Mouse (Mus musculus): ENCODE measurements around the gene Galnt6. TPM values are rescaled to one million over a fixed set of nuclear protein-coding genes. Genes with fewer than 3 reads are reported as not detected.

Gene Galnt6
- polyA plus RNA-seq, 1 experiment: 0.22 TPM

GRCm38 (mm10) chr15:100699386-100699785, 29.8 kb downstream of the Galnt6 start:
- DNase-seq (ENCODE audit: low read depth): no peak
- TF ChIP-seq CTCF (IDR thresholded peaks at IDR 0.05; ENCODE audit: borderline replicate concordance, extremely low read depth, insufficient read depth, insufficient read length) (no peak), POLR2A (IDR thresholded peaks at IDR 0.05; ENCODE audit: borderline replicate concordance, extremely low read depth, insufficient read depth, insufficient read length, poor library complexity, severe bottlenecking) (no peak)

DNA sequence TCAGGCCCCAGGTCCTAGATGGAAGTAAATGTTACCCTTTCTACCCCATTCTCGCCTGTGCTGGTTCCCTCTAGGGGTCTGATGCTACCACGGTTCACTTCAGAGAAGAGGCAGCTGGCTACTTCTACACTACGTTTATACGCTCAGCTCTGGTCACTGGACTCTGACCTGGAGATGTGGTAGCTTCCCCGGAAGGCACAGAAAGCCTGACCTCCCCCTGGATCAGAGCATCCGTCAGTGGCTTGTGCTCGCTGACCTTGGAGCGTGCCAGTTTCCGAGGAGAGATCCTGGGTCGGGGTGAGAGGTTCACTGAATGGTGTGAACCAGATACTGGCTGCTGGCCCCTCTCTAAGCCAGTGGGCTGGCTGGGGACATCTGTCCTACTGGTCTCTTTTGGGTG, 31.1 kb downstream of the Galnt6 start:
- TF ChIP-seq POLR2A (IDR thresholded peaks at IDR 0.05; ENCODE audit: borderline replicate concordance, extremely low read depth, insufficient read depth, insufficient read length, poor library complexity, severe bottlenecking): no peak
- no peak for TF ChIP-seq CTCF (IDR thresholded peaks at IDR 0.05; ENCODE audit: borderline replicate concordance, extremely low read depth, insufficient read depth, insufficient read length)
- no peak for DNase-seq (ENCODE audit: low read depth)

GRCm38 (mm10) chr15:100694406-100694805, 34.8 kb downstream of the Galnt6 start:
- no peak for DNase-seq (ENCODE audit: low read depth)
- no peak for TF ChIP-seq POLR2A (IDR thresholded peaks at IDR 0.05; ENCODE audit: borderline replicate concordance, extremely low read depth, insufficient read depth, insufficient read length, poor library complexity, severe bottlenecking)
- no peak for TF ChIP-seq CTCF (IDR thresholded peaks at IDR 0.05; ENCODE audit: borderline replicate concordance, extremely low read depth, insufficient read depth, insufficient read length)

DNA sequence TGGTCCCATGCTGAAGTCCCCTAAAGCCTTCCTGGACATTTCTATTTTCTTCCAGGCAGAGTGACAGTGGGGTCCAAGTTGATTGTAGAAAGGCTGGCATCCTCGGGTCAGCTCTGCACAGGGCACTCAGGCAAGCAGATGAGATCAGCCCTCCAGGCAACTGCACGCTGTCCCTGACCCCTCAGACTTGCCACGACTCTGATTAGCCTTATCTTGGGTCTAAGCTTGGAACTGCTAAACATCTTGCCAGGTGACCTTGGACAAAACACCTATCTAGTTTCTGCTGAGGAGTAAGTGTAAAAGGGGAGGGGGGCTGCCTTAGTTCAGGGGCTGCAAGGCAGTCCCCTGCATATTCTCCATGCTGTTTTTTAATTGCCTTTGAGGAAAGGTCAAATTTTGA, 37.2 kb downstream of the Galnt6 start:
- TF ChIP-seq POLR2A (IDR thresholded peaks at IDR 0.05; ENCODE audit: borderline replicate concordance, extremely low read depth, insufficient read depth, insufficient read length, poor library complexity, severe bottlenecking) (no peak), CTCF (IDR thresholded peaks at IDR 0.05; ENCODE audit: borderline replicate concordance, extremely low read depth, insufficient read depth, insufficient read length) (no peak)

DNA sequence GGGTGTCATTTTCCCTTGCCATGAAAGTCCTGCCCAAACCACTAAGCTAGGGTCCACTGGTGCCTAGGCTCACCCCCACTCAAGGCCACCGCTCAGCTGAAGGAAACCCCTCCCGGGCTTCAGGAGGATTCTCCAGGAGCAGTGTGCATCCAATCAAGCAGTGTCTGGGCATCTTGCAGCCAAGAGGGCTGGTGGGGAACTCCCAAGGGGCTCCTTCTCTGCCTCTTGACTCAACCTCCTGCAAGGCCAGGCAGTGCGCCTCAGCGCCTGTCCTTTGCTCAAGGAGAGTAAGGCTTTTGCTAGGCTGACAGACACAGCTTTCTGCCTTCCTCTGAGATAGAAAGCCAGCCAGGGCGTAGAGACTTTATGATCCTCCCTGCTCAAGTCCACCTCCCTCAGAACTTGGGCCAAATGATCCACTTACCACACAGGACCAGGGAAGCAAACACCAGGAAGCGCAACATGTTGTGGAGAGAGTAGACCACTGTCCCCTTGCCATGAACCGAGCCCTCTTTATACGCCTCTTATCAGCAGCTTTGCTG, 41.7 kb downstream of the Galnt6 start, which contains the start of gene Cela1:
Gene Cela1, minus strand, starts transcription at position 492 of the 542 bp plus-strand sequence.
- no peak for DNase-seq (ENCODE audit: low read depth)
- TF ChIP-seq POLR2A (IDR thresholded peaks at IDR 0.05; ENCODE audit: borderline replicate concordance, extremely low read depth, insufficient read depth, insufficient read length, poor library complexity, severe bottlenecking): no peak
- TF ChIP-seq CTCF (IDR thresholded peaks at IDR 0.05; ENCODE audit: borderline replicate concordance, extremely low read depth, insufficient read depth, insufficient read length): no peak

More for the DNA sequence above, 37.2 kb downstream of the Galnt6 start:
- no peak for DNase-seq (ENCODE audit: low read depth)

GRCm38 (mm10) chr15:100686989-100687388, 42.2 kb downstream of the Galnt6 start:
- no peak for DNase-seq (ENCODE audit: low read depth)
- TF ChIP-seq POLR2A (IDR thresholded peaks at IDR 0.05; ENCODE audit: borderline replicate concordance, extremely low read depth, insufficient read depth, insufficient read length, poor library complexity, severe bottlenecking): no peak

- no peak for DNase-seq (ENCODE audit: low read depth)
- TF ChIP-seq CTCF (IDR thresholded peaks at IDR 0.05; ENCODE audit: borderline replicate concordance, extremely low read depth, insufficient read depth, insufficient read length) (no peak), POLR2A (IDR thresholded peaks at IDR 0.05; ENCODE audit: borderline replicate concordance, extremely low read depth, insufficient read depth, insufficient read length, poor library complexity, severe bottlenecking) (no peak)
Measured at GRCm38 (mm10) chr15:100686434-100686833, 42.7 kb downstream of the Galnt6 start.

- TF ChIP-seq POLR2A (IDR thresholded peaks at IDR 0.05; ENCODE audit: borderline replicate concordance, extremely low read depth, insufficient read depth, insufficient read length, poor library complexity, severe bottlenecking) (no peak), CTCF (IDR thresholded peaks at IDR 0.05; ENCODE audit: borderline replicate concordance, extremely low read depth, insufficient read depth, insufficient read length) (no peak)
- DNase-seq (ENCODE audit: low read depth): no peak
Measured at GRCm38 (mm10) chr15:100685849-100686248, 43.3 kb downstream of the Galnt6 start.

GRCm38 (mm10) chr15:100685255-100685654, 43.9 kb downstream of the Galnt6 start:
- no peak for DNase-seq (ENCODE audit: low read depth)
- TF ChIP-seq POLR2A (IDR thresholded peaks at IDR 0.05; ENCODE audit: borderline replicate concordance, extremely low read depth, insufficient read depth, insufficient read length, poor library complexity, severe bottlenecking) (no peak), CTCF (IDR thresholded peaks at IDR 0.05; ENCODE audit: borderline replicate concordance, extremely low read depth, insufficient read depth, insufficient read length) (no peak)

DNA sequence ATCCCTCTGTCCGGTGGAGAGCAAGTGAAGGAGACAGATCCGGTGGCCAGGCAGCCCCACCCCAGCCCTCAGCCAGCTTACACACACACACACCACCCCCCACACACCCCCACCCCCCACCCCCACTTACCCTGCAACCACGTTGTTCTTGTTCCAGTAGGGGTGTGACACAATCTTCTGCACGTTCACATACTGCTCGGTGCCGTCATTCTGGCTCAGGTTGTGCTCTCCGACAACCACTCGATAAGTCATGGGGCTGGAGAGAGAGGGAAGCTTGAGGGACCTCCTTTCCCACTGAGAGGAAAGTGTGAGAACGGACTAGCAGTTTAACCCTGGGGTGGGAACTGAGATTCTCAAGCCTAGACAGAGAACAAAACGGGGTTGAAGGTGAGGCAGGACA, 44.7 kb downstream of the Galnt6 start:
- DNase-seq (ENCODE audit: low read depth): no peak
- TF ChIP-seq POLR2A (IDR thresholded peaks at IDR 0.05; ENCODE audit: borderline replicate concordance, extremely low read depth, insufficient read depth, insufficient read length, poor library complexity, severe bottlenecking) (no peak), CTCF (IDR thresholded peaks at IDR 0.05; ENCODE audit: borderline replicate concordance, extremely low read depth, insufficient read depth, insufficient read length) (no peak)

DNA sequence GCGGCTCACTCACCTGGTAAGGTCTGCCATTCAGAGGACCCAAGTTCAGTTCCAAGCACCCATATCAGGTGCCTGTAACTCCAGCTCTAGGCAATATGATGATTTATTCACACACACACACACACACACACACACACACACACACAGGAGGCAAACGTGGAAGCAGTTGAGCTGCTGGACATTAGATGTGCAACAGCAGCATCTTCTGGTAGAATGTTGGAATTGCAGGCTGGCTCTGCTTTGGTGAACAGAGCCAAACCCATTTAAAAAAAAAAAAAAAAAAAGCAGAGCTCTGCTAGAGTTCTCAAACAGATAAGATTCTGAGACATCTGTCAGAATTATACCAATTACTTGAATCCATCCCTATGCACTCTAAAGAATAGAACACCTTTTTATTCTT, 46.1 kb downstream of the Galnt6 start:
- peak; percentile 78 for TF ChIP-seq CTCF (IDR thresholded peaks at IDR 0.05; ENCODE audit: borderline replicate concordance, extremely low read depth, insufficient read depth, insufficient read length)
- no peak for TF ChIP-seq POLR2A (IDR thresholded peaks at IDR 0.05; ENCODE audit: borderline replicate concordance, extremely low read depth, insufficient read depth, insufficient read length, poor library complexity, severe bottlenecking)
- peak; percentile 88 for DNase-seq (ENCODE audit: low read depth)

- no peak for DNase-seq (ENCODE audit: low read depth)
- TF ChIP-seq CTCF (IDR thresholded peaks at IDR 0.05; ENCODE audit: borderline replicate concordance, extremely low read depth, insufficient read depth, insufficient read length): no peak
- TF ChIP-seq POLR2A (IDR thresholded peaks at IDR 0.05; ENCODE audit: borderline replicate concordance, extremely low read depth, insufficient read depth, insufficient read length, poor library complexity, severe bottlenecking): no peak
Measured at GRCm38 (mm10) chr15:100681770-100682169, 47.4 kb downstream of the Galnt6 start.
